Mouse (Mus musculus) CD4-positive helper T cell, adult 2 months (primary cell): Measurements from ENCODE around the gene Gm5475.
A peak's percentile ranks its signal among the peaks of the same experiment; 100 is the strongest.

Experiments used
- DNase-seq: peaks from one replicate; pipeline ENCODE4 v3.0.0-alpha.2; 2012; ENCODE audit warnings: low read depth, missing footprints, low spot score

Gene Gm5475

DNA sequence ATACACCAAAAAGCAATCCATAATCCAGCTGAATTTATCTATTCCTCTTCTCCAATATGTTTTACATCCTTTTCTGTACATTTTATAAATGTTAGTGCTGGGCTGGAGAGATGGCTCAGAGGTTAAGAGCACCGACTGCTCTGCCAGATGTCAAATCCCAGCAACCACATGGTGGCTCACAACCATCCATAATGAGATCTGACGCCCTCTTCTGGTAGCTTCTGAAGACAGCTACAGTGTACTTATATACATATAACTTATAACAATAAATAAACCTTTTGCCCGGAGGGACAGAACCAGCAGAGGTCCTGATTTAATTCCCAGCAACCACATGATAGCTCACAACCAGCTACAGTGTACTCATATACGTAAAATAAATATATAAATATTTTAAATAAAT is 26.6 kb downstream of the Gm5475 start:
- DNase-seq: no peak

DNA sequence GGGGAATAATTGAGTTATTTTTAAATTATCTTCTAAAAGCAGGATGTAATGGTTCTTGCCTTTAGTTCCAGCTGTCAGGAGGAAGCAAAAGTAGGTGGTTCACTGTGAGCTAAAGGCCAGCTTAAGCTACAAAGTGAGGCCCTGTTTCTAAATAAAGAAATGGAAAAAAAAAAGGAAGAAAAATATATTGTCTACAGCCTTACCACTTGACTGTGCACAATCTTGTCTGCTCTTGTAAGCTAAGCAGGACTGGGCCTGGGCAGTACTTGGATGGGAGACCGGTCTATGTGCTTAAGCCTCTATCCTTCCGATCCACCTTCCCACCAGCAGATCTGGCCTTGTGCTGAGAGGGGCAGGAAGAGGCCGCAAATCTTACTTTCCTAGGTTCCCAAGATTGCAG is 27.5 kb downstream of the Gm5475 start:
- DNase-seq: no peak

DNA sequence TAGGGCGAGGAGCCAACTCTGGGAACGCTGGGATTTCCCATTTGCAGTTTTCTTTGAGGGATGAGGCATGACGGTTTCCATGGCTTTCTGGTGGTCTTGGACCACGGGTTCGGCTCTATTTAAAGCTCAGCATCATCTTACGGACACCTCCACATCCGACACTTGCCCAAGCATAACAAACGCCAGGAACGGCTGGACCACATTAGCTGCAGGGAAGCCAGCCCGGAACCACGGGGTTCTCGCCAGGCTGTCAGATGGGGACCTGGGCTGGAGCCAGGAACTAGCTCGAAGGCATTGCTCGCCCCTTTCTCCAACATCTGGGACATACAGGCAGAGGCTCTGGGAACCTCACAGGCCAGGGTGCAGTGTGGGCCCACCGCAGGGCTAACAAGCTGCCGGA is 29.3 kb downstream of the Gm5475 start:
- DNase-seq: no peak

DNA sequence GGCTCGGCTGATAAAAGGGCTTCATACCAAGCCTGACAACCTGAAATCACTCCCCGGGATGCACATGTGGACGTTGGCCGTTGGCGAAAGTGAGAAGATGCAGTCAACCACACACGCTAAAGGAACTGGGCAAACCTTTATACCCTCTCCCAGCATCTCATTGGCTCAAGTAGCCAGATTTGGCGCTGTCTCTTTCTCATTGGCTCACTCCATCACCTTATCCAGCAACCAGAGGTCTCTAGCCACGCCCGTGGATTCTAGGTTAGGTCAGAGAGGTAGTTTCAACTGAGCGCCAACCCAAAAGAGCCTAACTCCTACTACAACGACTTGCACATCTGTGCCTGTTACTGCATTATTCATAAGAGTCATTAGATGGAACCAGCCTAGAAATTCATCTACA is 30.5 kb downstream of the Gm5475 start:
- no peak for DNase-seq

DNA sequence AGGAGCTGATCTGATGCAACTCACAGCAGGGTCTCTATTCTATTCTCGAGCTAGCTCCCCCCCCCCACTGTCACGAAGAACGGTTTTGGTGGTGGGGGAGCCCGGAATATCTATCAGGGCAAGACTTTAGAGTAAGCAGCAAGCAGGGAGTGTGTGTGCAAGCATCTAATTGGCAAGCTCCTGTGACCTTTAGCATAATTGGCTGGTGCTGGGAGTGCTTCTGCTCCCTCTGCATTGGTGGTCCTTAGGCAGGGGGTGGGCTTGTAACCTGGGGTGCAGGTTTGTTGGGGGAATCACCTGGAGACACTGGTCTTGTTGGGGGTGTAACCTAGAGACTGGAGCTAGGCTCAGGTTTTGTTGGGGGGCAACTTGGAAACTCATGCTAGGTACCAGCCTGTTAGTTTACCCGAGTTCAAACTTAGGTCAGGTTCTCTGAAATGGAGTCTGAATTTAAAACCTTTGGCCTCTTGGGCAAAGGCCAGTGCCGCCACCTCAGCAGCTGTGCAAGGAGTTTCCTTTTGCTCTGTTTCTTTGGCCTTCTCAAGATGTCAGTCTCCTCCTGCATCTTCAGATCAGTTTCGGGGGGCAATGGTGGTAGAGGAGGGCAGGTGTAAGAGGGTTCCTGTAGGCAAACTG is 34.5 kb downstream of the Gm5475 start:
- DNase-seq: no peak

DNA sequence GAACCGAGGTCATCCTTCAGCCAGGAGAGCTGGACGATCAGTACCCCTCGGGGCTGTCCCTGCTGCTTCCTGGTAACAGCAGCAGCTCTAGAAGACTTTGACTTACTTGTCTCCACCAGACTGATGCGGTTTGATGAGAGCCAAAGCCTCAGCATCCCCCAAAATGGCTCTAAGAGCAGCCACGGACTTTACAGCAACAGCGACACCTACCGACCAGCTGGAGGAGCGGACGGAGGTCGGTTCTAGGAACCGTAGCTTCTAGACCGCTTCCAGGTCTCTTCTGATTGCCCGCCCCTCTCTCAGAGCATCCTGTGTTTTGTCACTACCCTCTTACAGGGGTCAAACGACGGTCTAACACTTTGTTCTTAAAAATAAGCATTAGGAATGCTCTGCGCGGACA is 35.4 kb downstream of the Gm5475 start:
- DNase-seq: peak; percentile 83

DNA sequence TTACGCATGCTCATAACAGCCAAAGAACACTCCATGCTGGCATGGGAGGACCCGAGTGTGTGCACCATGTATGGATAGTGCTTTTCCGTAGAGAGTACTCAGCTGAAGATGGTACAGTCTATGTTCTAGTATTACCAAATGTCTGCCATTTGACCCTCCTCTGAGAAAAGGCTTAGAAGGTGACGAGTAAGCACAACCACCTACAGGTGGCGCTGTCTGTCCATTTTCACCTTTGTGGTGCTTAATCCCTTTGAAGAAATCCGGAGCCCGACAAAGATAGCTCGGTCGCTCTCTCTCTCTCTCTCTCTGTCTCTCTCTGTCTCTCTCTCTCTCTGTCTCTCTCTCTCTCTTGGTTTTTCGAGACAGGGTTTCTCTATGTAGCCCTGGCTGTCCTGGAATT is 36.1 kb downstream of the Gm5475 start:
- peak; percentile 84 for DNase-seq

DNA sequence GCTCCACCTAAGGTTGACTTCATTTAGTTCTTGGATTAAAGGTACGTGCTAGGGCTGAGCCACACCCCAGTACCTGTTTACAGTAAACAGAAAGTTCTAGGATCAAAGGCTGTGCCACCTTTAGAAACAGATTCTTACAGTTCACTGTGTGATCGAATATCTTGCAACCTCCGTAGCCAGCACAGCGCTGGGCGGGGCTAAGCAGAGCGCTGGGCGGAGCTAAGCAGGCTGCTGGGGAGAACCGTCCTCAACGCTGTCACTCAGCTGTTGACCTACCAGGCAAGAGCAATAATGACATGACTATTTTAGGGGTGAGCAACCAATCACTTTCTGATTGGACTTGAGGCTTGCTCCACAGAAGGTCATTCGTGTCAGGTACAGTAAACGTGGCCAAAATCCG is 39.0 kb downstream of the Gm5475 start:
- peak; percentile 82 for DNase-seq

DNA sequence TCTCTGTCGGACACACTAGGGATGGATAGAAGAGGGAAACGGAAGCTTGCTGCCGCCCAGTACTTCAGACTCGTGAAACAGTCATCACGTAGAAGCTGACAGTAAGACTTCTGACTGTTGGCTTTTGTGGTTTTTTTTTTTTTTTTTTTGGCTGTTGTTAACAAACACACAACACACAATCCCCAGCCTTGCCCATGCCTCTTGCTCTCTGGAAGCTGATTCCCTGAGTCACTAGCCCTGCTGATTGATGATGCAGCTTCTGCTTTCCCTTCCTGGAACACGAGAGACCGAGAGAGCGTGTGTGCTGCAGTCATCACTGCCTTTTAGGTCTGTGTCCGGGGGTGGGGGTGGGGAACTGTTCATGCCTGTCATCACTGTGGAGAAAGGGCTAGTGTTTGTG is 39.7 kb downstream of the Gm5475 start:
- DNase-seq: no peak

DNA sequence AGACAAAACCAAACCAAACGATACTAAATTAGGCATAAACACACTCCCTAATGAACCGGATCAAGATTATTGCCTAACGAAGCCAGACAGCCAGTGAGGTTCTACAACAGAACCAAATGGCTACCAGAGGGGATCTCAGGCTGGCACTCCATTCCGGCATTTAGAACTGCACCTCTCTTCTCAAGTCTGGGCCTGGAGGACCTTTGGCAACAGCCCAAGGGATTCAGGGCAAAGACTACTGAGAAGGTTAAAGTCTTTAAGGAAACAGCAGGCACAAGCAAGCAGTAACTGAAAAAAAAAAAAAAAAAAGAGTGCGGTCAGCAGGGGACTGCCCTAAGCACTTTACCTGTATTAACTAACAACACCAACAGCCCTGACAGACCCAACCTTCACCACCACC is 40.1 kb downstream of the Gm5475 start:
- DNase-seq: no peak

DNA sequence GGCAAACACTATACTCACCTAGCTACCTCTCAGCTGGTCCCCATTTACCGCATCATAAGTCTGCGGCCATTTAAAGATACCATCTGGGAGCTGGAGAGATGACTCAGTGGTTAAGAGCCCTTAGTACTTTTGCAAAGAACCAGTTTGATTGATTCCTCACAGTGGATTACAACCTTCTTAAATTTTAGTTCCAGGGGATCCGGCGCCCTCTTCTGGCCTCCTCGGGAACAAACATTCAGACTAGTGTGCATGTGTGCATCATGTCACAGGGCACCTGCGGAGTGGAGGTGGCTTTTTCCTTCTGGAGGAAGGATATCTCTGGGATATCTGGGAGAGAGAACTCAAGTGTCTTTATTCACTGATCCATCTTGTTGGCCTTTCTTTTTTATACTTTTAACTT is 41.8 kb downstream of the Gm5475 start:
- DNase-seq: peak; percentile 76

DNA sequence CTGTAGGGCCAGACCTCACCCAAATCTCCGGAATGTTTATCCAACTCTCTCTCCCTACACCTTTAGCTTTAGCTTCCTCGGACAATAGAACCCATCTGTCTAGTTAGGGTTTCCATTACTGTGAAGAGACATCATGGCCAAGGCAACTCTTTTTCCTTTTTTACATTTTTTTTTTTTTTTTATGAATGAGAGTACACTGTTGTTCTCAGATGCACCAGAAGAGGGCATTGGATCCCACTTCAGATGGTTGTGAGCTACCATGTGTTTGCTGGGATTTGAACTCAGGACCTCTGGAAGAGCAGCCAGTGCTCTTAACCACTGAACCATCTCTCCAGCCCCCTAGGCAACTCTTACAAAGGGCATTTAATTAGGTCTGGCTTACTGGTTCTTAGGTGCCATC is 43.5 kb downstream of the Gm5475 start:
- peak; percentile 36 for DNase-seq

DNA sequence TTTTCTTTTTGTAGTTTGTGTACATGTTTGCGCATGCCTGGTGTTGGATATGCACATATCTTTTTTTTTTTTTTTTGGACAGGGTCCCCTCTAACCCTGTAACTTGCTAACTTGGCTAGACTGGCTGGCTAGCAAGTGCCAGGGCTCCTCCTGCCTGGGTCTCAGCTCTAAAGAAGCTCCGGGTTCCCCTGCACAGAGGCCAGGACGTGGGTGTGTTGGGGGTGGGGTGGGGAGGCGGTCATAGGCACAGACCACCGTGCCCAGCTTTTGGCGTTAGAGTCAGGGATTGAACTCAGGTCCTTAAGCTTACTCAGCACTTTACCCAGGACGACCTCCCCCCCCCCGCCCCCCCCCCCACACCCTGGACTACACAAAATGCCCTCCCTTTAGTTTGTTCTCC is 45.8 kb downstream of the Gm5475 start:
- DNase-seq: no peak

DNA sequence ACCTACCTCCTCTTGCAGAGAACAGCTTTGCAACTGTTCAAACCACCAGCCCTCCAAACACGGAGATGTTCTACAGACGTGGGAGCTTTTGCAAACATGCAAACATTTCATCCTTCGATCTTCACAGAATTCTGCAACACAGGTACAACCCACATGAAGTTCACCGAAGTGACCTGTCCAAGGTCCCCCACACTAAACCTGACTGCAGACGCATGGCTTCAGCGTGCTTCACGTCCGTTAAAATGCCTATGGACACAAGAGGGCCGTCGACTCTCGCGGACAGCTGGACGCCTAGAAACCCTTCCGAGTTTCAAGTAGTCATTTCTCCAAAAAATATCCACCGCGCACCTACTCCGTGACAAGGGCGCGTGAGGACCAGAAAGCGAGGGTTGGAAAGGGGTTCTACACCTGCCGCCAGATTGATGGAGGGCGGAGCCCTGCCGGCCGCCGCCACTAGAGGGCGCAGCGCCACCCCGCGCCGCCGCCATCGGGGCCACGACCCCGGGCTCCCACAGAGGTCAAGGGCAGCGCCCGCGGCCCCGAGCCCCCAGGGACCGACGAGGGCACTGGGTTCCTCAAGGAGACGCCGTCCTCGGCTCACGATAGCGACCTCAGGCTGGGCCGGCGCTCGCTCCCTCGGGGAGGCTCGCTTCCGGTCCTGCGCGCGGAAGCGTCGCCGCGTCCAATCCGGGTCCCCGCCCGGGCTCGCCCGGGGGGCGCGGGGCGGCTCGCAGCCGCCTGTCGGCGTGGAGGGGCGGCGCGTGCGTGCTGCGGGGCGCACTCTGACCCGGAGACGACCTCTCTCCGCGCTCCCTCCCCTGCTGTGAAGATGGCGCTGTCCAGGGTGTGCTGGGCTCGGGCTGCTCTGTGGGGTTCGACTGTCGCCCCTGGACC is 46.6 kb downstream of the Gm5475 start, which contains the start of gene Letmd1:
Gene Letmd1, plus strand, starts transcription at position 729 of the 894 bp plus-strand sequence.
- DNase-seq: peak; percentile 91

DNA sequence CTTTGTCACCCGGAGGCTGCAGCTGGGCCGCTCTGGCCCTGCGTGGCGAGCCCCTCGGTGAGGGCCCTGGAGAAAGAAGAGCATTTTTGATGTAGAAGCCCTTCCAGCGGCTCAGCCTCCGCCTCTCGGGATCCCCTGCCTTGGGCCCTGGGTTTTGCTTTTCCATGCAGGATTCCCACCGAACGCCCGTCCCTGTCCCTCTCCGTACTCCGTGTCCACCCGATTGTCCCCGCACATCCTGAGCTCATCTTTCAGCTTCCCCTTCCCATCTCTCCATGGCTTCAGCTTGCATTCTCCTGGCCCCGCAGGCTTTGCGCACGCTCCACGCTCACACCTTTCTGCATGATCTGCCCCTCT is 47.2 kb downstream of the Gm5475 start:
- no peak for DNase-seq

DNA sequence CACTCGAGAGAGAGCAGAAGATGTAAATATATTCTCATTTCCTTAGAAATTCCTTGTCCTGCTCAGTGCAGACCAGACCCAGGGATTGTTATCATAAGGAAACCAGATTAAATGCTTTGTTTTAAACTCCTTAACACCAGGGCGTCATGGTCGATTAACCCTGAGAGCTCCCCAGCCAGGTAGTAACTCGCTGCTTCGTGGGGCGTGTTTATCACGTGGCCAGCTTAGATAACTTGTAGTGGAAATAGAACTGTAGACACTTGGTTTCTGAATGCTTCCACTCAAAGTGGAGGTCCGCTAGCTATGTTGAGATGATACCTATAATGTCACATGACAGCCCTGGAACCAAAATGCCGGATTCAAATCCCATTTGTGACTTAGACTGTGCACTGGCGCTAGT is 48.1 kb downstream of the Gm5475 start:
- DNase-seq: no peak

DNA sequence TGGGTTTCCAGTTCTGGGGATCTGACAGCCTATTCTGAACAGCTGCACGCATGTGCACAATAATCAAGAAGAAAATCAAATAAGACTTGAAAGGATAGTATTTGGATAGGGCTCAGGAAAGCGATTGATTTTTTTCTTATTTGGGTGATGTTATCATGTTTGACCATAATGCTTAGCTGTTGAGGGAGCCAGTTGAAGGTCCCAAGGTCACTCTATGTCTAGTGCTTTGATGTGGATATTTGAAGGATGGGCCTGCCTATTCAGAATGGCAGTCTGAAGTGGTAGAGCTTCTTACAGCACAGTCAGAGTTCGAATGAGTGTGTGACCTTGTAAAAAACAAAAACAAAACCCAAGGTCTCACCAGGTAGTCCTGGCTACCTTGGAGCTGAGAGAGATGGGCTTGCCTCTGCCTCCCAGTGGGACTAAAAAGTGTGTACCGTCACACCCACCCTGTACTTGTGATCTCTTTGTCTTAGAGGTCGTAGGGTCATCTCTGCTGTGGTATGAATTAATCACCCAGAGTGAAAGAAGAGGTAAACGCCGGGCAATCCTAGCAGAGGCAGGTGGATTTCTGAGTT is 52.1 kb downstream of the Gm5475 start:
- DNase-seq: no peak
